Mouse (Mus musculus) liver, embryonic 16.5 days (tissue): Measurements from ENCODE around the gene Majin. TPM values are rescaled to one million over a fixed set of nuclear protein-coding genes. Genes with fewer than 3 reads are reported as not detected.

ENCODE experiments used
- ATAC-seq: fragments of 200-750 bp; cut with Nextera tagmentation; 2 replicates; pipeline ENCODE4 v1.8.0; 2017; ENCODE audit warnings: low read depth, mild to moderate bottlenecking, moderate number of reproducible peaks, moderate library complexity
- H3K27ac ChIP-seq: fragments of 300-500 bp; sonication (generic); 2 replicates; pipeline ENCODE4 v1.5.1; 2014; ENCODE audit warnings: mild to moderate bottlenecking, low read length
- H3K27me3 ChIP-seq: fragments of 300-500 bp; sonication (generic); 2 replicates; pipeline ENCODE4 v1.6.1; 2014; ENCODE audit warnings: low read depth, low read length, mixed read lengths; ENCODE audit not compliant: control insufficient read depth, insufficient read depth
- H3K36me3 ChIP-seq: fragments of 300-500 bp; sonication (generic); 2 replicates; pipeline ENCODE4 v1.6.1; 2014; ENCODE audit warnings: mild to moderate bottlenecking; ENCODE audit not compliant: control insufficient read depth, insufficient read depth
- H3K4me1 ChIP-seq: fragments of 300-500 bp; sonication (generic); 2 replicates; pipeline ENCODE4 v1.6.1; 2014; ENCODE audit warnings: low read depth, low read length, mixed read lengths; ENCODE audit not compliant: control insufficient read depth
- H3K4me2 ChIP-seq: fragments of 300-500 bp; sonication (generic); 2 replicates; pipeline ENCODE4 v1.6.1; 2014; ENCODE audit warnings: low read depth, low read length, mixed read lengths
- H3K4me3 ChIP-seq: fragments of 300-500 bp; sonication (generic); 2 replicates; pipeline ENCODE4 v1.5.1; 2014; ENCODE audit warnings: low read depth, mild to moderate bottlenecking, low read length
- H3K9ac ChIP-seq: fragments of 300-500 bp; sonication (generic); 2 replicates; pipeline ENCODE4 v1.6.1; 2014; ENCODE audit warnings: low read depth, low read length
- H3K9me3 ChIP-seq: fragments of 300-500 bp; sonication (generic); replicated peaks from 2 replicates; pipeline ENCODE4 v1.6.1; 2016; ENCODE audit warnings: low read length; ENCODE audit not compliant: control insufficient read depth
- WGBS: fragments of 180-500 bp; shearing (Covaris S2); extraction: QIAGEN DNeasy Blood & Tissue Kit; methylation state at CpG from one replicate; pipeline ENCODE4 v1.1.7; 2014; ENCODE audit not compliant: insufficient replicate concordance; 5-methylcytosine and 5-hydroxymethylcytosine counted together
- polyA plus RNA-seq: library from polyadenylated mRNA; unstranded; fragments of >200 nt; fragmentation: Nextera tagmentation; extraction: Ambion mirVana; gene quantifications from 2 replicates; pipeline ENCODE4 v1.2.1, GENCODE M21; 2015

Gene Majin
- polyA plus RNA-seq, 1 experiment from 2014 or later = not detected

- peak overlapping the region; percentile 44 for H3K4me3 ChIP-seq
- peaks cover 14% of the 10 kb centered on the region for H3K4me1 ChIP-seq
- peak overlapping the region; percentile 12; the same call in 1 of the 2 replicates for H3K4me2 ChIP-seq
- WGBS = 63% methylated on average over 8 of the region's 8 CpGs
- no peaks in the 10 kb centered on the region for H3K9me3 ChIP-seq
- H3K27me3 ChIP-seq = no peaks in the 10 kb centered on the region
- peak overlapping the region; percentile 43 for H3K27ac ChIP-seq
- H3K9ac ChIP-seq = peak overlapping the region; percentile 28
- H3K36me3 ChIP-seq = peaks cover 11% of the 10 kb centered on the region
- ATAC-seq = peak; percentile 88
Measured at GRCm38 (mm10) chr19:6262839-6263433, 78.7 kb downstream of the Majin start.

GRCm38 (mm10) chr19:6264200-6264599 is 80.0 kb downstream of the Majin start:
- 42% methylated on average over 9 of the region's 9 CpGs for WGBS
- Histone ChIP-seq H3K36me3 (peaks cover 11% of the 10 kb centered on the region), H3K9me3 (no peaks in the 10 kb centered on the region), H3K4me2 (peak overlapping the region; percentile 55), H3K4me3 (peak overlapping the region; percentile 44), H3K4me1 (peaks cover 23% of the 10 kb centered on the region), H3K9ac (peak overlapping the region; percentile 0; the same call in 1 of the 2 replicates), H3K27ac (peak overlapping the region; percentile 32; the same call in 1 of the 2 replicates), H3K27me3 (no peaks in the 10 kb centered on the region)
- ATAC-seq = no peak

GRCm38 (mm10) chr19:6264945-6265344 is 80.8 kb downstream of the Majin start:
- H3K9me3 ChIP-seq = no peaks in the 10 kb centered on the region
- no peaks in the 10 kb centered on the region for H3K27me3 ChIP-seq
- ATAC-seq = no peak
- 75% methylated on average over 8 of the region's 8 CpGs for WGBS
- no peak overlapping the region for H3K9ac ChIP-seq
- H3K27ac ChIP-seq = no peak overlapping the region
- peak overlapping the region; percentile 55 for H3K4me2 ChIP-seq
- peak overlapping the region; percentile 44 for H3K4me3 ChIP-seq
- peaks cover 11% of the 10 kb centered on the region for H3K36me3 ChIP-seq
- peaks cover 27% of the 10 kb centered on the region for H3K4me1 ChIP-seq

- Histone ChIP-seq H3K4me1 (peaks cover 33% of the 10 kb centered on the region), H3K36me3 (peaks cover 10% of the 10 kb centered on the region), H3K9me3 (no peaks in the 10 kb centered on the region), H3K4me3 (no peak overlapping the region), H3K4me2 (no peak overlapping the region; the same call in 1 of the 2 replicates), H3K27me3 (no peaks in the 10 kb centered on the region), H3K27ac (no peak overlapping the region), H3K9ac (no peak overlapping the region)
- 53% methylated on average over 6 of the region's 6 CpGs for WGBS
- no peak for ATAC-seq
Measured at GRCm38 (mm10) chr19:6265727-6266182, 81.6 kb downstream of the Majin start.

- no peaks in the 10 kb centered on the region for H3K27me3 ChIP-seq
- no peak overlapping the region for H3K27ac ChIP-seq
- H3K36me3 ChIP-seq = no peaks in the 10 kb centered on the region
- no peak overlapping the region for H3K9ac ChIP-seq
- no peaks in the 10 kb centered on the region for H3K9me3 ChIP-seq
- ATAC-seq = no peak
- H3K4me3 ChIP-seq = no peak overlapping the region
- H3K4me2 ChIP-seq = no peak overlapping the region
- H3K4me1 ChIP-seq = peaks cover 39% of the 10 kb centered on the region
- 54% methylated on average over 11 of the region's 11 CpGs for WGBS
Measured at GRCm38 (mm10) chr19:6267306-6268169, 83.3 kb downstream of the Majin start.

- ATAC-seq = peak; percentile 55
- Histone ChIP-seq H3K27ac (peak overlapping the region; percentile 58), H3K4me2 (no peak overlapping the region), H3K36me3 (no peaks in the 10 kb centered on the region), H3K9ac (no peak overlapping the region), H3K4me1 (peaks cover 35% of the 10 kb centered on the region), H3K9me3 (no peaks in the 10 kb centered on the region), H3K27me3 (no peaks in the 10 kb centered on the region), H3K4me3 (no peak overlapping the region)
- WGBS = 12% methylated on average over 8 of the region's 8 CpGs
Measured at GRCm38 (mm10) chr19:6268170-6268528, 84.0 kb downstream of the Majin start.

DNA sequence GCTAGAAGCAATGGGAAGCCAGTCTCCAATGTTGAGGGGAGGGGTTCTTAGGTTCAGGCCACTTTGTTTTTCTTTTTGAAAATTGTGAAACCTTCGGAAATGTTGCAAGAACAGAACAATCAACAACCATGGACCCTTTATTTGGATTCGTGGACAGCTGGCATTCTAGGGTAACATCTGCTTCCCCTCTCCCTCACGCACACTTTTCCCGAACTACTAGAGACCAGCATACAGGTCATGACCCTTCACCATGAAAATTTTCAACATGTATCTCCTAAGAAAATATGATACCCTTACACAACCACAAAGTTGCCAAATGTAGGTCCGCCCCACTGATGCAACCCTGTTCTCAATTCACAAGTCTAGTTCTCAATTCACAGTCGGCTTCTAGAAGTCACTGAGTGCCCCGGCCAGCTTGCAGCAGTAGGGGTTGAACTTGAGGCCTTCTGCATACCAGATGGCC is 84.5 kb downstream of the Majin start:
- ATAC-seq = peak; percentile 42
- H3K27ac ChIP-seq = peak overlapping the region; percentile 58

GRCm38 (mm10) chr19:6269798-6270475 is 85.7 kb downstream of the Majin start:
- H3K9ac ChIP-seq = no peak overlapping the region; the same call in 1 of the 2 replicates

More for the DNA sequence above, 84.5 kb downstream of the Majin start:
- H3K4me2 ChIP-seq = no peak overlapping the region
- peaks cover 39% of the 10 kb centered on the region for H3K4me1 ChIP-seq
- H3K9ac ChIP-seq = no peak overlapping the region
- H3K9me3 ChIP-seq = no peaks in the 10 kb centered on the region
- WGBS = 59% methylated on average over 7 of the region's 7 CpGs
- no peaks in the 10 kb centered on the region for H3K27me3 ChIP-seq
- H3K36me3 ChIP-seq = no peaks in the 10 kb centered on the region
- no peak overlapping the region for H3K4me3 ChIP-seq

More at GRCm38 (mm10) chr19:6269798-6270475, 85.7 kb downstream of the Majin start:
- WGBS = 72% methylated on average over 8 of the region's 8 CpGs
- Histone ChIP-seq H3K4me1 (peaks cover 37% of the 10 kb centered on the region), H3K4me2 (no peak overlapping the region), H3K27ac (peak overlapping the region; percentile 71), H3K36me3 (no peaks in the 10 kb centered on the region), H3K27me3 (no peaks in the 10 kb centered on the region), H3K4me3 (no peak overlapping the region), H3K9me3 (no peaks in the 10 kb centered on the region)
- ATAC-seq = no peak
